Mouse (Mus musculus): ENCODE data around the gene Git2.

- peak; percentile 32; the same call in 1 of the 2 replicates for TF ChIP-seq CTCF (IDR thresholded peaks at IDR 0.05; ENCODE audit: low read depth, low read length)
- no peak for TF ChIP-seq POLR2A (IDR thresholded peaks at IDR 0.05; ENCODE audit: extremely low read depth, insufficient read depth, low read length)
Measured at GRCm38 (mm10) chr5:114731498-114731897, 43.8 kb downstream of the Git2 start.

All from liver, adult 2 months (tissue).